ENCODE assay signal across 9 mouse cellular contexts in the genomic region with DNA sequence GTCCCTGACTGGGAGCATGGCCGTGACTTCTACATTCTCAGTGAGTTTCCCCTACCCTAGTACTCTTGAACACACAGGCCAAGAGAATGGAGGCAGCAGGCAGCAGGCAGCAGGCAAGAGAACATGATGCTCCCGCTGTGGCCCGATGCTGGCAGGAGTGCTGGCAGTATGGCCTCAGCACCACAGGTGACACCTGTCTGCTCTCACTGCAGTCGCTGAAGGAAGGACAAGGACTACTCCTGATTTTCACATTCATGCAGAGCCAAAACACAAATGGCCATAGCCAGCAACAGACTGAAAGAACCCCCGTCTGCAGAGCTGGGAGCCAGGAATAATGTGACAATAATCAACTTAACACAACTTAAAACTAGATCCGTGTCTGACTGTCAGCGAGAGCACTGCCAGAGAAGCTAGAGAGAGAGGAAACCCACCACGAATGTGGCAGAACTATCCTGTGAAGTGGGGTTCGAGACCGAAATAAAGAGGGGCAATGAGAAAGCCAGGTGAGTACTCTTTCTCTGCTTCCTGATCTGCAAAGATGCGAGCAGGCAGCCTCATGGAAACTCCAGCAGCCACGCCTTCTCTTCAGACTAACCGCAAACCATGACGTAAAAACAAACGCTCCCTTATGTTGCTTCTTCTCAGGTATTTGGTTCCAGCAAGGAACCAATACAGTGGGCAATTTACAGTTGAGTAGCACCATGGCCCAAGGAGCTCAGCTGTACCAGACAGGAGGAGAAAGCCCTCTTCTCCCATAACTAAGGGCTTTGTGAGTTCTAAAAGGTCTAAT. TPM values are rescaled to one million over a fixed set of nuclear protein-coding genes. Genes with fewer than 3 reads are reported as not detected.
DNase-seq lines count a peak whose midpoint lies in the region; ATAC-seq and TF ChIP-seq lines count a peak whose summit lies in the region.
"Had no signal": no experiment of that assay in that cellular context is flagged by ENCODE, and none has a peak within 500 bp of the region (broad histone marks: within the 10 kb centered on the region; RNA-seq: fewer than 3 reads in every experiment).

No protein-coding gene starts in this region.

- TF ChIP-seq RAD21 in CH12.LX (IDR thresholded peaks at IDR 0.05; ENCODE audit: low read depth, low read length), result no peak

- DNase-seq in CH12.LX (ENCODE audit: extremely low read depth), result peak; percentile 52
- peak; percentile 75 for DNase-seq in cerebellum, adult 11 months
- DNase-seq in forebrain, embryonic 11.5 days (ENCODE audit: low spot score), result no peak
- DNase-seq in midbrain, embryonic 11.5 days (ENCODE audit: low spot score, missing footprints), result no peak
- no peak for DNase-seq in adrenal gland, postnatal 4 days (ENCODE audit: low spot score in 2 of 2)
- no peak for DNase-seq in frontal cortex, postnatal 36 days (ENCODE audit: low spot score in 2 of 2)
- no peak for DNase-seq in lung, postnatal 0 days (ENCODE audit: low spot score)
- DNase-seq: adrenal gland, postnatal 36 days; right cerebral cortex, postnatal 4 days had no signal

- H3K4me1 ChIP-seq in CH12.LX (ENCODE audit: control insufficient read depth in 1 of 2, insufficient read depth in 2 of 2), result peaks cover 16 to 50% of the 10 kb centered on the region in 2 experiments
- H3K4me1 ChIP-seq in forebrain, embryonic 11.5 days (replicated peaks; ENCODE audit: control insufficient read depth, insufficient read depth, low read length), result peaks cover 8% of the 10 kb centered on the region; the same call in 1 of the 2 replicates
- peaks cover 24% of the 10 kb centered on the region for H3K4me1 ChIP-seq in midbrain, embryonic 11.5 days (ENCODE audit: control insufficient read depth, insufficient read depth, low read length)
- no peaks in the 10 kb centered on the region for H3K4me1 ChIP-seq in lung, postnatal 0 days (ENCODE audit: insufficient read depth, low read depth, low read length)

- no peak for TF ChIP-seq CTCF in CH12.LX (conservative IDR thresholded peaks at IDR 0.05 in 1 of 2, IDR thresholded peaks at IDR 0.05 in 1 of 2; ENCODE audit: low read depth in 2 of 2, low read length in 2 of 2)
- TF ChIP-seq CTCF in lung, postnatal 0 days (IDR thresholded peaks at IDR 0.05), result no peak

- WGBS in forebrain, embryonic 11.5 days, result 93% methylated on average over 15 of the region's 15 CpGs
- WGBS in midbrain, embryonic 11.5 days, result 92% methylated on average over 15 of the region's 15 CpGs
- 88% methylated on average over 15 of the region's 15 CpGs for WGBS in lung, postnatal 0 days

- no peak for TF ChIP-seq POLR2A in CH12.LX (IDR thresholded peaks at IDR 0.05; ENCODE audit: low read depth, low read length)

- peak overlapping the region in 1 of 3 experiments; percentile 27 for H3K4me3 ChIP-seq in CH12.LX (replicated peaks in 1 of 3; ENCODE audit: low read depth in 2 of 3, low read length in 2 of 3, poor library complexity in 1 of 3)
- H3K4me3 ChIP-seq in forebrain, embryonic 11.5 days (ENCODE audit: low read depth, low read length), result no peak overlapping the region
- H3K4me3 ChIP-seq in midbrain, embryonic 11.5 days (ENCODE audit: low read depth, low read length), result no peak overlapping the region
- H3K4me3 ChIP-seq in lung, postnatal 0 days (ENCODE audit: low read depth, low read length), result no peak overlapping the region

- no peak for ATAC-seq in forebrain, embryonic 11.5 days (replicated peaks; ENCODE audit: low FRiP score)
- ATAC-seq in midbrain, embryonic 11.5 days (ENCODE audit: low FRiP score), result no peak
- no peak for ATAC-seq in lung, postnatal 0 days

- in situ Hi-C loops in CH12.LX (cut with MboI; ENCODE audit: low pct_ligation_motif_present, low pct_unique_long_range_greater_than_20kb, low sequenced_read_pairs), result no loop called here

- no peak overlapping the region for H3K4me2 ChIP-seq in CH12.LX (ENCODE audit: insufficient read depth, low read depth, poor library complexity, severe bottlenecking)
- no peak overlapping the region for H3K4me2 ChIP-seq in forebrain, embryonic 11.5 days (ENCODE audit: low read depth, low read length, severe bottlenecking)
- no peak overlapping the region for H3K4me2 ChIP-seq in midbrain, embryonic 11.5 days
- H3K4me2 ChIP-seq in lung, postnatal 0 days (replicated peaks; ENCODE audit: low read depth, low read length), result no peak overlapping the region

- TF ChIP-seq EP300 in CH12.LX (IDR thresholded peaks at IDR 0.05; ENCODE audit: low read length), result no peak
- no peak for TF ChIP-seq EP300 in lung, postnatal 0 days (IDR thresholded peaks at IDR 0.05)

- H3K9me3 ChIP-seq in CH12.LX (replicated peaks; ENCODE audit: low read length), result no peaks in the 10 kb centered on the region
- no peaks in the 10 kb centered on the region for H3K9me3 ChIP-seq in forebrain, embryonic 11.5 days (ENCODE audit: control insufficient read depth, low read length)
- H3K9me3 ChIP-seq in midbrain, embryonic 11.5 days (ENCODE audit: control insufficient read depth, low read length), result no peaks in the 10 kb centered on the region
- no peaks in the 10 kb centered on the region for H3K9me3 ChIP-seq in lung, postnatal 0 days (ENCODE audit: low read length)

- H3K79me2 ChIP-seq in CH12.LX (replicated peaks; ENCODE audit: control insufficient read depth, extremely low read depth, insufficient read depth, poor library complexity, severe bottlenecking), result no peaks in the 10 kb centered on the region; the same call in 1 of the 2 replicates

- H3K9ac ChIP-seq in CH12.LX (ENCODE audit: insufficient read depth, low read depth), result no peak overlapping the region
- H3K9ac ChIP-seq in forebrain, embryonic 11.5 days (ENCODE audit: low read length), result no peak overlapping the region
- peak overlapping the region; percentile 14; the same call in 1 of the 2 replicates for H3K9ac ChIP-seq in midbrain, embryonic 11.5 days (ENCODE audit: low read length)
- H3K9ac ChIP-seq in lung, postnatal 0 days (replicated peaks; ENCODE audit: low read depth), result no peak overlapping the region

- dilution Hi-C loops in CH12.LX (cut with MboI; ENCODE audit: extremely low pct_ligation_motif_present, extremely low pct_unique_long_range_greater_than_20kb, low sequenced_read_pairs), result no loop called here

- H3K27ac ChIP-seq in CH12.LX (ENCODE audit: insufficient read depth, low read depth), result no peak overlapping the region
- H3K27ac ChIP-seq in forebrain, embryonic 11.5 days (ENCODE audit: low read depth, low read length), result peak overlapping the region; percentile 88
- peak overlapping the region; percentile 88 for H3K27ac ChIP-seq in midbrain, embryonic 11.5 days (ENCODE audit: low read depth, low read length)
- H3K27ac ChIP-seq in lung, postnatal 0 days (ENCODE audit: low read length), result no peak overlapping the region

- no peaks in the 10 kb centered on the region for H3K27me3 ChIP-seq in CH12.LX (replicated peaks)
- H3K27me3 ChIP-seq in forebrain, embryonic 11.5 days (ENCODE audit: control insufficient read depth, insufficient read depth, low read length), result no peaks in the 10 kb centered on the region
- no peaks in the 10 kb centered on the region for H3K27me3 ChIP-seq in midbrain, embryonic 11.5 days (ENCODE audit: control insufficient read depth, insufficient read depth, low read length)
- no peaks in the 10 kb centered on the region for H3K27me3 ChIP-seq in lung, postnatal 0 days (replicated peaks; ENCODE audit: insufficient read depth, low read length)

- H3K36me3 ChIP-seq in CH12.LX (replicated peaks in 1 of 2; ENCODE audit: control insufficient read depth in 1 of 2, insufficient read depth in 1 of 2, low read length in 1 of 2), result peaks cover 29% of the 10 kb centered on the region in 2 experiments
- peaks cover 2% of the 10 kb centered on the region; the same call in 1 of the 2 replicates for H3K36me3 ChIP-seq in forebrain, embryonic 11.5 days (ENCODE audit: control insufficient read depth, insufficient read depth, low read length)
- peaks cover 4% of the 10 kb centered on the region for H3K36me3 ChIP-seq in midbrain, embryonic 11.5 days (ENCODE audit: control insufficient read depth, insufficient read depth, low read length)
- H3K36me3 ChIP-seq in lung, postnatal 0 days (ENCODE audit: insufficient read depth, low read length), result peaks cover 24% of the 10 kb centered on the region

TF ChIP-seq in CH12.LX, 34 proteins besides CTCF, POLR2A, EP300 and RAD21 (continues in another document):
- TF ChIP-seq NRF1 (IDR thresholded peaks at IDR 0.05; ENCODE audit: low read depth, low read length) (no peak), SMC3 (IDR thresholded peaks at IDR 0.05; ENCODE audit: low read depth, low read length) (no peak), TBP (conservative IDR thresholded peaks at IDR 0.05; ENCODE audit: low read depth, low read length) (no peak), UBTF (IDR thresholded peaks at IDR 0.05; ENCODE audit: low read depth, low read length) (no peak), HCFC1 (IDR thresholded peaks at IDR 0.05; ENCODE audit: low read depth, low read length) (no peak), MAZ (IDR thresholded peaks at IDR 0.05; ENCODE audit: low read depth, low read length) (no peak), IRF4 (IDR thresholded peaks at IDR 0.05; ENCODE audit: low read depth, low read length) (0 out of 2 replicates have a peak, but pooled peaks have one; percentile 20), KAT2A (IDR thresholded peaks at IDR 0.05; ENCODE audit: insufficient replicate concordance, low read length) (no peak), JUND (conservative IDR thresholded peaks at IDR 0.05; ENCODE audit: low read depth, low read length) (no peak), CHD2 (IDR thresholded peaks at IDR 0.05; ENCODE audit: low read length) (no peak), E2F4 (IDR thresholded peaks at IDR 0.05; ENCODE audit: insufficient replicate concordance, low read depth, low read length) (no peak), RCOR1 (conservative IDR thresholded peaks at IDR 0.05; ENCODE audit: low read depth, low read length) (no peak), USF1 (IDR thresholded peaks at IDR 0.05; ENCODE audit: low read depth, low read length) (no peak), MEF2A (IDR thresholded peaks at IDR 0.05; ENCODE audit: borderline replicate concordance, low read depth, low read length) (no peak), MAX (IDR thresholded peaks at IDR 0.05; ENCODE audit: low read length) (no peak), MAFK (IDR thresholded peaks at IDR 0.05; ENCODE audit: insufficient replicate concordance, low read length) (no peak), ZNF384 (IDR thresholded peaks at IDR 0.05; ENCODE audit: low read depth, low read length) (no peak), ELF1 (IDR thresholded peaks at IDR 0.05; ENCODE audit: low read depth, low read length) (no peak)

RNA-seq across cellular contexts. Expression of a gene that starts 50.8 kb away (rescaled TPM):
- total RNA-seq in CH12.LX (2012; rRNA removed) (25.0 and 27.6 TPM in 2 replicates), CH12.LX (2014; rRNA removed) (10.0 and 11.2 TPM in 2 replicates)
- 15.0 and 17.0 TPM in 2 replicates for polyA plus RNA-seq in CH12.LX (2012; ENCODE audit: insufficient read length, low read depth)
- polyA plus RNA-seq in forebrain, embryonic 11.5 days (2014; fragmentation: Nextera tagmentation; extraction: Ambion mirVana), result 93.3 and 96.4 TPM in 2 replicates
- polyA plus RNA-seq in midbrain, embryonic 11.5 days (2014; fragmentation: Nextera tagmentation; extraction: Ambion mirVana), result 94.6 and 95.0 TPM in 2 replicates
- total RNA-seq in adrenal gland, postnatal 4 days (2021), result 100 to 1,000 TPM; 118 to 124 TPM
- 35.6 and 36.7 TPM in 2 replicates for polyA plus RNA-seq in lung, postnatal 0 days (2015; fragmentation: Nextera tagmentation; extraction: Ambion mirVana)

Comparison
In these comparisons a context has a peak if more than half of its experiments do, and no peak if none do; other contexts are left out.
1. DNase-seq: peak in CH12.LX (single experiment) and cerebellum, adult 11 months (single experiment); none in forebrain, embryonic 11.5 days (single experiment), midbrain, embryonic 11.5 days (single experiment), adrenal gland, postnatal 4 days (0 of 2), frontal cortex, postnatal 36 days (0 of 2) and lung, postnatal 0 days (single experiment).
2. H3K27ac ChIP-seq: peak in forebrain, embryonic 11.5 days (single experiment) and midbrain, embryonic 11.5 days (single experiment); none in CH12.LX (single experiment) and lung, postnatal 0 days (single experiment).